Mouse (Mus musculus) E14TG2a.4 (cell line): Measurements from ENCODE around the gene Nfkbib.

Source experiments
- CTCF ChIP-seq: conservative IDR thresholded peaks from 2 replicates; pipeline ENCODE4 v1.5.1; 2014; ENCODE audit warnings: low read length
- POU5F1 ChIP-seq: IDR thresholded peaks from 2 replicates; pipeline ENCODE4 v1.6.1; 2014; ENCODE audit warnings: low read length, borderline replicate concordance

DNA sequence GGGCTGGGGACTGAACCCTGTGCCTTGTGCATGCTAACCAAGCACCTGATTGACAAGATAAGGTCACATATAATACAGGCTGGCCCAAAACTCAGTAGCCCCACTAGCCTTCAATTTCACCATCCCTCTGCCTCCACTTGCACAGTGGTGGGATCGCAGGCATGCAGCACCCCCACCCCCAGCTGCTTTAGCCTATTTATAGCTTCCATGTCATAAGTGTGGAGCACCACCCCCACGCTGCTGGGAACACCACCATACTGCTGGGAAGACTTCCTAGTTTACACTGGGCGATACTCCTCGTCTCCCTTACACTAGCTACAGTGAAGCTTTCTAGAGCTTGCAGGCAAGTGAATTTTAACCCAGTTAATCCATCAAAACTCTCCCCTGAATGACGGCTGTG is 52.6 kb downstream of the Nfkbib start:
- TF ChIP-seq CTCF (no peak), POU5F1 (no peak)
